Mouse (Mus musculus): ENCODE data around the gene Slc9a3r2. TPM values are rescaled to one million over a fixed set of nuclear protein-coding genes. Genes with fewer than 3 reads are reported as not detected.
A peak's percentile ranks its signal among the peaks of the same experiment; 100 is the strongest.

The Slc9a3r2 gene
- polyA plus RNA-seq, 1 experiment from 2014 or later, result 56.5 TPM

- Histone ChIP-seq H3K27ac (peak overlapping the region; percentile 81), H3K36me3 (peaks cover 31% of the 10 kb centered on the region), H3K9me3 (no peaks in the 10 kb centered on the region), H3K4me1 (peaks cover 63% of the 10 kb centered on the region), H3K4me3 (no peak overlapping the region), H3K9ac (no peak overlapping the region), H3K27me3 (no peaks in the 10 kb centered on the region), H3K4me2 (no peak overlapping the region)
- no peak for ATAC-seq (ENCODE audit: insufficient number of reproducible peaks, low FRiP score, low TSS enrichment, low read depth)
- 30% methylated on average over 7 of the region's 7 CpGs for WGBS
Observed at GRCm38 (mm10) chr17:24644030-24644715, 6.0 kb downstream of the Slc9a3r2 start.

- no peak for ATAC-seq (ENCODE audit: insufficient number of reproducible peaks, low FRiP score, low TSS enrichment, low read depth)
- no peaks in the 10 kb centered on the region for H3K9me3 ChIP-seq
- no peak overlapping the region for H3K27ac ChIP-seq
- no peak overlapping the region for H3K9ac ChIP-seq
- whole genome bisulfite sequencing, result 59% methylated on average over 6 of the region's 6 CpGs
- peaks cover 64% of the 10 kb centered on the region for H3K4me1 ChIP-seq
- no peaks in the 10 kb centered on the region for H3K27me3 ChIP-seq
- no peak overlapping the region for H3K4me3 ChIP-seq
- H3K4me2 ChIP-seq, result no peak overlapping the region
- H3K36me3 ChIP-seq, result peaks cover 36% of the 10 kb centered on the region
Observed at GRCm38 (mm10) chr17:24642791-24643343, 7.3 kb downstream of the Slc9a3r2 start.

- WGBS, result 92% methylated on average over 14 of the region's 14 CpGs
- ATAC-seq (ENCODE audit: insufficient number of reproducible peaks, low FRiP score, low TSS enrichment, low read depth), result no peak
- Histone ChIP-seq H3K4me1 (peaks cover 59% of the 10 kb centered on the region), H3K36me3 (peaks cover 31% of the 10 kb centered on the region), H3K4me3 (no peak overlapping the region), H3K27me3 (no peaks in the 10 kb centered on the region), H3K4me2 (no peak overlapping the region), H3K27ac (no peak overlapping the region), H3K9me3 (no peaks in the 10 kb centered on the region), H3K9ac (no peak overlapping the region)
Observed at GRCm38 (mm10) chr17:24641944-24642343, 8.2 kb downstream of the Slc9a3r2 start.

- Histone ChIP-seq H3K36me3 (peaks cover 34% of the 10 kb centered on the region), H3K4me1 (peaks cover 52% of the 10 kb centered on the region), H3K4me3 (no peak overlapping the region), H3K27ac (peak overlapping the region; percentile 93), H3K9me3 (no peaks in the 10 kb centered on the region), H3K4me2 (no peak overlapping the region), H3K9ac (no peak overlapping the region), H3K27me3 (no peaks in the 10 kb centered on the region)
- ATAC-seq (ENCODE audit: insufficient number of reproducible peaks, low FRiP score, low TSS enrichment, low read depth), result no peak
- WGBS, result 92% methylated on average over 15 of the region's 15 CpGs
Observed at GRCm38 (mm10) chr17:24640581-24640980, 9.5 kb downstream of the Slc9a3r2 start.

- H3K27me3 ChIP-seq, result no peaks in the 10 kb centered on the region
- peaks cover 34% of the 10 kb centered on the region for H3K36me3 ChIP-seq
- no peaks in the 10 kb centered on the region for H3K9me3 ChIP-seq
- ATAC-seq (ENCODE audit: insufficient number of reproducible peaks, low FRiP score, low TSS enrichment, low read depth), result no peak
- H3K4me3 ChIP-seq, result no peak overlapping the region
- peaks cover 51% of the 10 kb centered on the region for H3K4me1 ChIP-seq
- H3K4me2 ChIP-seq, result 0 out of 2 replicates have a peak overlapping the region, but pooled peaks have one; percentile 17
- 81% methylated on average over 7 of the region's 7 CpGs for WGBS
- H3K9ac ChIP-seq, result 0 out of 2 replicates have a peak overlapping the region, but pooled peaks have one; percentile 18
- H3K27ac ChIP-seq, result peak overlapping the region; percentile 93
Observed at GRCm38 (mm10) chr17:24640119-24640518, 10.0 kb downstream of the Slc9a3r2 start.

DNA sequence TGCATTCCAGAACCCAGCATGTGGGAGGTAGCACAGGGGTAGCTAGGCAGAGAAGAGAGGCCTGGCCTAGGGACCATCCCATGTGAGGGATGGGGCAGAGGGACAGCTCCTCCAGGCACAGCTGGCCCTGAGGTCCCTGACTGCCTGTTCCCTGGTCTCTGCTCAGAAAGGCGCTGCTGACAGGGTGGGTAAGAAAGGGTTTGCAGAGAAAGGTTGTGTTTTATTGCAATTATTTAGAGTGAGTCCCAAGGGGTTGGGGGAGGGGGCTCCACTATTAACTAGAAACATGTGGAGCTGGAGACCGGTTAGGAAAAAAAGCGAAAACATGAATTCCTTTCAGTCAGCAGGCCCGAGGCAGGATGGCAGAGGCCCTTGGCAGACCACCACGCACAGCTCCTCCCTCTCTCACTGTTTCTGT, 10.5 kb downstream of the Slc9a3r2 start:
- H3K9me3 ChIP-seq, result no peaks in the 10 kb centered on the region
- peaks cover 50% of the 10 kb centered on the region for H3K4me1 ChIP-seq
- H3K9ac ChIP-seq, result peak overlapping the region; percentile 18; the same call in 1 of the 2 replicates
- peaks cover 30% of the 10 kb centered on the region for H3K36me3 ChIP-seq
- H3K27ac ChIP-seq, result peak overlapping the region; percentile 93
- no peak overlapping the region for H3K4me3 ChIP-seq
- ATAC-seq (ENCODE audit: insufficient number of reproducible peaks, low FRiP score, low TSS enrichment, low read depth), result peak; percentile 27
- WGBS, result 13% methylated on average over 5 of the region's 5 CpGs
- H3K27me3 ChIP-seq, result no peaks in the 10 kb centered on the region
- peak overlapping the region; percentile 17; the same call in 1 of the 2 replicates for H3K4me2 ChIP-seq

GRCm38 (mm10) chr17:24638840-24639239, 11.3 kb downstream of the Slc9a3r2 start:
- H3K36me3 ChIP-seq, result peaks cover 28% of the 10 kb centered on the region
- H3K27ac ChIP-seq, result peak overlapping the region; percentile 93
- no peaks in the 10 kb centered on the region for H3K27me3 ChIP-seq
- 0 out of 2 replicates have a peak, but pooled peaks have one; percentile 37 for ATAC-seq (ENCODE audit: insufficient number of reproducible peaks, low FRiP score, low TSS enrichment, low read depth)
- H3K4me3 ChIP-seq, result no peak overlapping the region
- no peaks in the 10 kb centered on the region for H3K9me3 ChIP-seq
- H3K4me2 ChIP-seq, result no peak overlapping the region
- 32% methylated on average over 9 of the region's 9 CpGs for WGBS
- no peak overlapping the region for H3K9ac ChIP-seq
- peaks cover 47% of the 10 kb centered on the region for H3K4me1 ChIP-seq

- Histone ChIP-seq H3K9me3 (no peaks in the 10 kb centered on the region), H3K27me3 (no peaks in the 10 kb centered on the region), H3K27ac (peak overlapping the region; percentile 93), H3K4me2 (no peak overlapping the region), H3K9ac (no peak overlapping the region), H3K4me3 (no peak overlapping the region), H3K36me3 (peaks cover 28% of the 10 kb centered on the region), H3K4me1 (peaks cover 52% of the 10 kb centered on the region)
- no peak for ATAC-seq (ENCODE audit: insufficient number of reproducible peaks, low FRiP score, low TSS enrichment, low read depth)
- 93% methylated on average over 4 of the region's 4 CpGs for WGBS
Observed at GRCm38 (mm10) chr17:24638214-24638613, 11.9 kb downstream of the Slc9a3r2 start.

DNA sequence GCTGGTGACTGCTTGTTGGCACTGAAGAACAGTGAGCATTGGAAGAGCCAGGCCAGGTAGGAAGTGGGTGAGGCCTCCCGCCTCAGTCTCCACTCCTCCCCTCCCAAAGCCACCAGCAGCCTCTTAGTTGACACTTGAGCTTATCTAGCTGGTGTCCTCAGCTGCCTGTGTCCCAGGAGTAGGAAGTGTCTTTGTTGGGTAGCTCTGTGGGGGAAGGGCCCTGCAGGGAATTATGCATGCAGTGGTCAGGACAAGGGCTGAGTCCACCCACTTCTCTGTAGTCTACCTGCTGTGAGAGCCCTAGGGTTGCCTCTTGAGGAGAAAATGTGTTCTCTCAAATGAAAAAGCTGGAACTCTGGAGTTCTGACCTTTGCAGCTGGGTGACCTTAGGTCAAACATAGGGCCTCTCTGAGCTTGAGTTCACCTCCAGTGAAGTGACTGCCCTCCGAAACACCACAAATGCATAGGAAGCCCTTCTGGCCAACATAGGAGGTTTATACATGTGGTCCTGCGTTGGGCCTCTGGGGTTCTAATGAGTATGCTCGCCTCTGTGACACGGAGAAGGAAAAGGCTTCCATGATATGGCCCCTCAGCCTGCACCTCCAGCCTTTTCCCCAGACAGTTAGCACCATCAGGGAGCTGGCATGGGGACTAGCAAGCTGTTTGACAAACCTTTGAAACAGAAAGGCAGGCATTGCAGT, 13.2 kb downstream of the Slc9a3r2 start:
- Histone ChIP-seq H3K4me3 (no peak overlapping the region), H3K27me3 (no peaks in the 10 kb centered on the region), H3K36me3 (peaks cover 24% of the 10 kb centered on the region), H3K4me2 (no peak overlapping the region), H3K4me1 (peaks cover 54% of the 10 kb centered on the region), H3K9ac (no peak overlapping the region), H3K27ac (no peak overlapping the region), H3K9me3 (no peaks in the 10 kb centered on the region)
- 77% methylated on average over 5 of the region's 5 CpGs for WGBS
- no peak for ATAC-seq (ENCODE audit: insufficient number of reproducible peaks, low FRiP score, low TSS enrichment, low read depth)

- H3K4me2 ChIP-seq, result no peak overlapping the region
- H3K27ac ChIP-seq, result no peak overlapping the region
- no peak overlapping the region for H3K9ac ChIP-seq
- H3K4me1 ChIP-seq, result peaks cover 57% of the 10 kb centered on the region
- no peaks in the 10 kb centered on the region for H3K9me3 ChIP-seq
- WGBS, result 92% methylated on average over 5 of the region's 5 CpGs
- no peaks in the 10 kb centered on the region for H3K27me3 ChIP-seq
- peaks cover 18% of the 10 kb centered on the region for H3K36me3 ChIP-seq
- no peak overlapping the region for H3K4me3 ChIP-seq
- no peak for ATAC-seq (ENCODE audit: insufficient number of reproducible peaks, low FRiP score, low TSS enrichment, low read depth)
Observed at GRCm38 (mm10) chr17:24635694-24636093, 14.4 kb downstream of the Slc9a3r2 start.

DNA sequence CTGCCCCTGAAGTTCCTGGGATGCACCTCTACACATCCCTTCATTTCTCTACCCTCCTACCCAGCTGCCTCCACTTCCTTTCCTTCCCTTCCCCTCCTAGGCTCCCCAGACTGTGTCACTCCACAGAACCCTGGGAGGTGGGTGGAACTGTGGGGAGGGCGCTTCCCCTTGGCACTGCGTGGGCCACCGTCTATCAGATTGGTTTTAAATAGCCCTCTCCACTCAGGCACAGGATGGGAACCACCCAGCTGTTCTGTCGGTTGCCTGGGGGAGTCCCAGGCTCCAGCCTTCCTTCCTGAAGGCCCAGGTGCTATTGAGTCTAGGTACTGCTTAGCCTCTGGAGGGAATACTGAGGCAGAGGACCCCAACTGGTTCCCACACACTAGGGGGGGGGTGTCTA, 15.1 kb downstream of the Slc9a3r2 start:
- Histone ChIP-seq H3K4me3 (no peak overlapping the region), H3K9ac (no peak overlapping the region), H3K9me3 (no peaks in the 10 kb centered on the region), H3K4me2 (no peak overlapping the region), H3K27ac (no peak overlapping the region), H3K36me3 (peaks cover 20% of the 10 kb centered on the region), H3K4me1 (peaks cover 50% of the 10 kb centered on the region), H3K27me3 (no peaks in the 10 kb centered on the region)
- WGBS, result 84% methylated on average over 4 of the region's 4 CpGs
- ATAC-seq (ENCODE audit: insufficient number of reproducible peaks, low FRiP score, low TSS enrichment, low read depth), result no peak

- H3K4me2 ChIP-seq, result no peak overlapping the region
- peak overlapping the region; percentile 96 for H3K27ac ChIP-seq
- H3K9me3 ChIP-seq, result no peaks in the 10 kb centered on the region
- H3K9ac ChIP-seq, result no peak overlapping the region
- 92% methylated on average over 11 of the region's 11 CpGs for WGBS
- H3K4me1 ChIP-seq, result peaks cover 38% of the 10 kb centered on the region
- H3K27me3 ChIP-seq, result no peaks in the 10 kb centered on the region
- peaks cover 31% of the 10 kb centered on the region for H3K36me3 ChIP-seq
- H3K4me3 ChIP-seq, result no peak overlapping the region
- no peak for ATAC-seq (ENCODE audit: insufficient number of reproducible peaks, low FRiP score, low TSS enrichment, low read depth)
Observed at GRCm38 (mm10) chr17:24633831-24634230, 16.3 kb downstream of the Slc9a3r2 start.

Data from limb, embryonic 15.5 days (tissue).